Mouse (Mus musculus): Measurements from ENCODE around the gene Mvb12b. TPM values are rescaled to one million over a fixed set of nuclear protein-coding genes. Genes with fewer than 3 reads are reported as not detected.

The Mvb12b gene
- polyA plus RNA-seq, 1 experiment from 2014 or later = 60.2 TPM

GRCm38 (mm10) chr2:33809081-33809480, 78.7 kb downstream of the Mvb12b start:
- H3K27ac ChIP-seq (replicated peaks; ENCODE audit: low read depth, low read length) = peak overlapping the region; percentile 47
- peaks cover 11% of the 10 kb centered on the region; the same call in 1 of the 2 replicates for H3K36me3 ChIP-seq (ENCODE audit: control insufficient read depth, insufficient read depth, low read length)
- no peak overlapping the region for H3K4me2 ChIP-seq (ENCODE audit: low read length)
- no peaks in the 10 kb centered on the region for H3K27me3 ChIP-seq (ENCODE audit: control insufficient read depth, insufficient read depth, low read length)
- H3K9ac ChIP-seq (replicated peaks; ENCODE audit: low read length) = no peak overlapping the region
- no peaks in the 10 kb centered on the region for H3K9me3 ChIP-seq (ENCODE audit: control insufficient read depth, low read length)
- DNase-seq = no peak
- 83% methylated on average over 3 of the region's 3 CpGs for WGBS
- no peak for ATAC-seq (ENCODE audit: low FRiP score, low TSS enrichment)
- H3K4me3 ChIP-seq (replicated peaks; ENCODE audit: low read depth, low read length) = no peak overlapping the region
- H3K4me1 ChIP-seq (ENCODE audit: control insufficient read depth, insufficient read depth, low read length) = peaks cover 54% of the 10 kb centered on the region

- no peak for ATAC-seq (ENCODE audit: low FRiP score, low TSS enrichment)
- WGBS = 94% methylated on average over 5 of the region's 5 CpGs
- no peaks in the 10 kb centered on the region for H3K9me3 ChIP-seq (ENCODE audit: control insufficient read depth, low read length)
- DNase-seq = no peak
- H3K4me2 ChIP-seq (ENCODE audit: low read length) = no peak overlapping the region
- H3K36me3 ChIP-seq (ENCODE audit: control insufficient read depth, insufficient read depth, low read length) = peaks cover 11% of the 10 kb centered on the region; the same call in 1 of the 2 replicates
- H3K27ac ChIP-seq (replicated peaks; ENCODE audit: low read depth, low read length) = no peak overlapping the region
- peaks cover 44% of the 10 kb centered on the region for H3K4me1 ChIP-seq (ENCODE audit: control insufficient read depth, insufficient read depth, low read length)
- H3K4me3 ChIP-seq (replicated peaks; ENCODE audit: low read depth, low read length) = no peak overlapping the region
- H3K27me3 ChIP-seq (ENCODE audit: control insufficient read depth, insufficient read depth, low read length) = no peaks in the 10 kb centered on the region
- no peak overlapping the region for H3K9ac ChIP-seq (replicated peaks; ENCODE audit: low read length)
Measured at GRCm38 (mm10) chr2:33808032-33808431, 79.7 kb downstream of the Mvb12b start.

- H3K4me1 ChIP-seq (ENCODE audit: control insufficient read depth, insufficient read depth, low read length) = peaks cover 22% of the 10 kb centered on the region
- 89% methylated on average over 11 of the region's 11 CpGs for WGBS
- DNase-seq = no peak
- no peaks in the 10 kb centered on the region for H3K27me3 ChIP-seq (ENCODE audit: control insufficient read depth, insufficient read depth, low read length)
- no peak for ATAC-seq (ENCODE audit: low FRiP score, low TSS enrichment)
- no peak overlapping the region for H3K4me2 ChIP-seq (ENCODE audit: low read length)
- no peaks in the 10 kb centered on the region for H3K9me3 ChIP-seq (ENCODE audit: control insufficient read depth, low read length)
- peaks cover 32% of the 10 kb centered on the region for H3K36me3 ChIP-seq (ENCODE audit: control insufficient read depth, insufficient read depth, low read length)
- no peak overlapping the region for H3K4me3 ChIP-seq (replicated peaks; ENCODE audit: low read depth, low read length)
- no peak overlapping the region for H3K9ac ChIP-seq (replicated peaks; ENCODE audit: low read length)
- no peak overlapping the region for H3K27ac ChIP-seq (replicated peaks; ENCODE audit: low read depth, low read length)
Measured at GRCm38 (mm10) chr2:33805640-33806039, 82.1 kb downstream of the Mvb12b start.

- no peak overlapping the region for H3K9ac ChIP-seq (replicated peaks; ENCODE audit: low read length)
- WGBS = 75% methylated on average over 4 of the region's 4 CpGs
- H3K36me3 ChIP-seq (ENCODE audit: control insufficient read depth, insufficient read depth, low read length) = peaks cover 32% of the 10 kb centered on the region
- no peak overlapping the region for H3K4me3 ChIP-seq (replicated peaks; ENCODE audit: low read depth, low read length)
- peaks cover 4% of the 10 kb centered on the region for H3K4me1 ChIP-seq (ENCODE audit: control insufficient read depth, insufficient read depth, low read length)
- DNase-seq (no peak), ATAC-seq (ENCODE audit: low FRiP score, low TSS enrichment) (no peak)
- no peak overlapping the region for H3K27ac ChIP-seq (replicated peaks; ENCODE audit: low read depth, low read length)
- H3K27me3 ChIP-seq (ENCODE audit: control insufficient read depth, insufficient read depth, low read length) = no peaks in the 10 kb centered on the region
- H3K9me3 ChIP-seq (ENCODE audit: control insufficient read depth, low read length) = no peaks in the 10 kb centered on the region
- no peak overlapping the region for H3K4me2 ChIP-seq (ENCODE audit: low read length)
Measured at GRCm38 (mm10) chr2:33803717-33804214, 84.0 kb downstream of the Mvb12b start.

- H3K36me3 ChIP-seq (ENCODE audit: control insufficient read depth, insufficient read depth, low read length) = peaks cover 32% of the 10 kb centered on the region
- H3K4me3 ChIP-seq (replicated peaks; ENCODE audit: low read depth, low read length) = no peak overlapping the region
- no peak overlapping the region for H3K4me2 ChIP-seq (ENCODE audit: low read length)
- H3K9me3 ChIP-seq (ENCODE audit: control insufficient read depth, low read length) = no peaks in the 10 kb centered on the region
- DNase-seq (no peak), ATAC-seq (ENCODE audit: low FRiP score, low TSS enrichment) (no peak)
- H3K9ac ChIP-seq (replicated peaks; ENCODE audit: low read length) = no peak overlapping the region
- 84% methylated on average over 12 of the region's 12 CpGs for whole genome bisulfite sequencing
- no peaks in the 10 kb centered on the region for H3K27me3 ChIP-seq (ENCODE audit: control insufficient read depth, insufficient read depth, low read length)
- H3K4me1 ChIP-seq (ENCODE audit: control insufficient read depth, insufficient read depth, low read length) = peaks cover 6% of the 10 kb centered on the region; the same call in 1 of the 2 replicates
- no peak overlapping the region for H3K27ac ChIP-seq (replicated peaks; ENCODE audit: low read depth, low read length)
Measured at GRCm38 (mm10) chr2:33803083-33803615, 84.6 kb downstream of the Mvb12b start.

GRCm38 (mm10) chr2:33801760-33802159, 86.0 kb downstream of the Mvb12b start:
- H3K4me2 ChIP-seq (ENCODE audit: low read length) = no peak overlapping the region
- no peaks in the 10 kb centered on the region for H3K27me3 ChIP-seq (ENCODE audit: control insufficient read depth, insufficient read depth, low read length)
- H3K36me3 ChIP-seq (ENCODE audit: control insufficient read depth, insufficient read depth, low read length) = peaks cover 35% of the 10 kb centered on the region
- peaks cover 17% of the 10 kb centered on the region for H3K4me1 ChIP-seq (ENCODE audit: control insufficient read depth, insufficient read depth, low read length)
- 59% methylated on average over 13 of the region's 13 CpGs for WGBS
- no peak overlapping the region for H3K27ac ChIP-seq (replicated peaks; ENCODE audit: low read depth, low read length)
- no peak for ATAC-seq (ENCODE audit: low FRiP score, low TSS enrichment)
- no peak for DNase-seq
- H3K9me3 ChIP-seq (ENCODE audit: control insufficient read depth, low read length) = no peaks in the 10 kb centered on the region
- H3K9ac ChIP-seq (replicated peaks; ENCODE audit: low read length) = no peak overlapping the region
- no peak overlapping the region for H3K4me3 ChIP-seq (replicated peaks; ENCODE audit: low read depth, low read length)

- H3K4me1 ChIP-seq (ENCODE audit: control insufficient read depth, insufficient read depth, low read length) = peaks cover 21% of the 10 kb centered on the region
- H3K4me3 ChIP-seq (replicated peaks; ENCODE audit: low read depth, low read length) = no peak overlapping the region
- ATAC-seq (ENCODE audit: low FRiP score, low TSS enrichment) = no peak
- DNase-seq = no peak
- WGBS = 87% methylated on average over 8 of the region's 8 CpGs
- H3K27ac ChIP-seq (replicated peaks; ENCODE audit: low read depth, low read length) = no peak overlapping the region
- peaks cover 35% of the 10 kb centered on the region for H3K36me3 ChIP-seq (ENCODE audit: control insufficient read depth, insufficient read depth, low read length)
- H3K9me3 ChIP-seq (ENCODE audit: control insufficient read depth, low read length) = no peaks in the 10 kb centered on the region
- H3K9ac ChIP-seq (replicated peaks; ENCODE audit: low read length) = no peak overlapping the region
- no peak overlapping the region for H3K4me2 ChIP-seq (ENCODE audit: low read length)
- no peaks in the 10 kb centered on the region for H3K27me3 ChIP-seq (ENCODE audit: control insufficient read depth, insufficient read depth, low read length)
Measured at GRCm38 (mm10) chr2:33801336-33801735, 86.4 kb downstream of the Mvb12b start.

GRCm38 (mm10) chr2:33800221-33800620, 87.5 kb downstream of the Mvb12b start:
- Histone ChIP-seq H3K4me1 (ENCODE audit: control insufficient read depth, insufficient read depth, low read length) (peaks cover 32% of the 10 kb centered on the region), H3K36me3 (ENCODE audit: control insufficient read depth, insufficient read depth, low read length) (peaks cover 31% of the 10 kb centered on the region), H3K27me3 (ENCODE audit: control insufficient read depth, insufficient read depth, low read length) (no peaks in the 10 kb centered on the region), H3K27ac (replicated peaks; ENCODE audit: low read depth, low read length) (no peak overlapping the region), H3K4me3 (replicated peaks; ENCODE audit: low read depth, low read length) (no peak overlapping the region), H3K9ac (replicated peaks; ENCODE audit: low read length) (no peak overlapping the region), H3K9me3 (ENCODE audit: control insufficient read depth, low read length) (no peaks in the 10 kb centered on the region), H3K4me2 (ENCODE audit: low read length) (no peak overlapping the region)
- ATAC-seq (ENCODE audit: low FRiP score, low TSS enrichment) (no peak), DNase-seq (no peak)
- 86% methylated on average over 6 of the region's 6 CpGs for WGBS
